Mouse (Mus musculus) testis, adult 2 months (tissue): Measurements from ENCODE around the gene Bcat1. TPM values are rescaled to one million over a fixed set of nuclear protein-coding genes. Genes with fewer than 3 reads are reported as not detected.
"Not testable (repeated sequence)": the region's sequence is repeated elsewhere in the genome, so short reads cannot be mapped to it uniquely, and the experiment has no call there.

Experiments
- H3K27ac ChIP-seq: fragments of 200-500 bp; 2 replicates; pipeline ENCODE4 v1.5.1; 2012; ENCODE audit warnings: low read depth, low read length; ENCODE audit not compliant: control insufficient read depth, insufficient read depth
- H3K27me3 ChIP-seq: fragments of 200-500 bp; 2 replicates; pipeline ENCODE4 v1.6.1; 2012; ENCODE audit warnings: mild to moderate bottlenecking, low read length, moderate library complexity; ENCODE audit not compliant: control insufficient read depth, insufficient read depth
- H3K36me3 ChIP-seq: fragments of 200-500 bp; 2 replicates; pipeline ENCODE4 v1.6.1; 2012; ENCODE audit warnings: mild to moderate bottlenecking, low read length; ENCODE audit not compliant: control insufficient read depth, insufficient read depth
- H3K4me1 ChIP-seq: fragments of 200-500 bp; 2 replicates; pipeline ENCODE4 v1.6.1; 2012; ENCODE audit warnings: low read length; ENCODE audit not compliant: control insufficient read depth, insufficient read depth
- H3K4me3 ChIP-seq: fragments of 200-500 bp; 2 replicates; pipeline ENCODE4 v1.5.1; 2012; ENCODE audit warnings: low read depth, mild to moderate bottlenecking, low read length, moderate library complexity, mixed read lengths; ENCODE audit not compliant: control insufficient read depth
- CTCF ChIP-seq: fragments of 200-500 bp; IDR thresholded peaks from 2 replicates; pipeline ENCODE4 v1.5.1; 2012; ENCODE audit warnings: low read depth, mild to moderate bottlenecking, inconsistent platforms, low read length, moderate library complexity; ENCODE audit not compliant: control insufficient read depth, insufficient read depth, insufficient replicate concordance
- POLR2A ChIP-seq: fragments of 200-500 bp; IDR thresholded peaks from 2 replicates; pipeline ENCODE4 v1.6.1; 2012; ENCODE audit warnings: low read depth, mild to moderate bottlenecking, inconsistent platforms, low read length, moderate library complexity; ENCODE audit not compliant: control insufficient read depth
- polyA plus RNA-seq: library from polyadenylated mRNA; depleted of rRNA; stranded (reverse); fragments of >200 nt; gene quantifications from 2 replicates; pipeline ENCODE4 v1.2.3, GENCODE M21; 2012

The Bcat1 gene
- polyA plus RNA-seq, 1 experiment = 0.21 TPM

- H3K4me1 ChIP-seq = no peaks in the 10 kb centered on the region
- no peaks in the 10 kb centered on the region for H3K27me3 ChIP-seq
- no peak for TF ChIP-seq CTCF
- no peak for TF ChIP-seq POLR2A
- no peak overlapping the region for H3K27ac ChIP-seq
- H3K36me3 ChIP-seq = no peaks in the 10 kb centered on the region
- H3K4me3 ChIP-seq = no peak overlapping the region
Observed at GRCm38 (mm10) chr6:145106163-145106842, 30.3 kb upstream of the Bcat1 start.

DNA sequence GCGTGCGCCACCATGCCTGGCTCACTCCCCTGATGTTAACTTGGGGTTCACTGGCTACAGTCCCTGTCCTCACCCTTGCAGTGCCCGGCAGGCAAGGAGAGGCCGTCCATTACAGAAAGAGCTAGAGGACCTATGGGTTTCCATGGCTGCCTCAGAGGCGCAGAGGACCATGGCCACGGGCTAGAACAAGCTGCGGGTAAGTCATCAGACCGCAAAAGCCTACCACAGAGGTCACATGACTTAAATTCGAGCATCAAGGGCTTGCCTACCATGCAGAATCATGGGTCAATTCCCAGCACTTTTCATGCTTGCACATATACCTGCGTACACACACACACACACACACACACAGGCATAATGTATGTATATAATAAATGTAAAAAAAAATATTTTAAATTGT is 29.5 kb upstream of the Bcat1 start:
- Histone ChIP-seq H3K27me3 (no peaks in the 10 kb centered on the region), H3K4me3 (no peak overlapping the region), H3K4me1 (no peaks in the 10 kb centered on the region), H3K27ac (no peak overlapping the region), H3K36me3 (no peaks in the 10 kb centered on the region)
- no peak for TF ChIP-seq POLR2A
- TF ChIP-seq CTCF = no peak

DNA sequence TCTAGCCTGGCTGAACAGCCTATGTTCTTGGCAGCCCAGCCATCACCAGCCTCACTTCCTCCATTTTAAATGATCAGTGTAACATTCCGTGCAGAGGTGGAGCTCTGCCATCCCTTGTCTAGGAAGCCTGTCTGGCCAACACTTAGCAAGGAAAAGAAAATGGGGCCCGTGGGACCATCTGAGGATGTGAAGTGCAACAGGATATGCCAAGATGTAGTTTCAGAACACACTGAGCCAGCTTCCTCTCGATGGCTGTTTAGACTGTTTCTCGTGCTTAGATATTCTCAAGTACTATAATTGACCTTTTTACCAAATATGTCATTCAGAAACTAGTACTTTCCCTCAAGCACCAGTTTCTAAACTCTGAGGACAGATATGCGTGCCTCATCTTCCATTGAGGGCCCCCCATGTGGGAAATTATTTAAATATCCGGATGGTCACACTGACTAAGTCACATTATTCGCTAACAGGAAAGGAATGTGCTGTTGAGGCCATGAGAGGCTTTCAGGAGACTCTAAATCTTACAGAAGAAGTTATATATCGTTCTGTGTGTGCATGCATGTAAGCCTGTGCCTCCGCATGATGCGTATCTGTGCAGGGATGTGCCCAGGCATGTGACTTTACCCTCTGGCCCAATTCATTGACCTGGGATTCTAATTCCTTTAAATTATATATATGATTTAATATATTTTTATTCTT is 28.4 kb upstream of the Bcat1 start:
- TF ChIP-seq CTCF = no peak
- no peak for TF ChIP-seq POLR2A
- H3K4me3 ChIP-seq = no peak overlapping the region
- no peaks in the 10 kb centered on the region for H3K36me3 ChIP-seq
- H3K4me1 ChIP-seq = no peaks in the 10 kb centered on the region
- H3K27me3 ChIP-seq = no peaks in the 10 kb centered on the region
- H3K27ac ChIP-seq = no peak overlapping the region

DNA sequence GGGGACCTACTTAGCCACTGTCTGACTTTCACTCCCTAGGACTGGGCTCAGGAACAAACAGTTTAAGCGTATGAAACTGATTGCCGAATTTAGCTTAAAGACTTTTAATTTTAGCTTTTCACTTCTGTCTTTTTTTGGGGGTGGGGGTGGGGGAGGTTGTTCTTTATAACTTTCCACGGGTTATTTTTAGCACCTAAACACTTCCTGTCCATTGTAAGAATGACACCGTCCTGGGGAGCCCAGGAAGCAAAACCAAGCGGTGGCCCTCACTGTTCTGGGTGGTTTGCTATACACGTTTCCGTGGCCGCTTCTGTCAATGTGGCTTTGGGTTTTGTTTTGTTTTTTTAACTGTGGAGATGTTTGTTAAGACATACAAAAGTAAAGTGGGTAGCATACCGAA is 24.9 kb upstream of the Bcat1 start:
- H3K36me3 ChIP-seq = no peaks in the 10 kb centered on the region
- H3K4me3 ChIP-seq = no peak overlapping the region
- TF ChIP-seq POLR2A (no peak), CTCF (no peak)
- no peak overlapping the region for H3K27ac ChIP-seq
- H3K4me1 ChIP-seq = no peaks in the 10 kb centered on the region
- no peaks in the 10 kb centered on the region for H3K27me3 ChIP-seq

GRCm38 (mm10) chr6:145094431-145094830 is 18.4 kb upstream of the Bcat1 start:
- TF ChIP-seq POLR2A (no peak), CTCF (no peak)
- Histone ChIP-seq H3K4me1 (no peaks in the 10 kb centered on the region), H3K27ac (no peak overlapping the region), H3K27me3 (no peaks in the 10 kb centered on the region), H3K36me3 (no peaks in the 10 kb centered on the region), H3K4me3 (no peak overlapping the region)

DNA sequence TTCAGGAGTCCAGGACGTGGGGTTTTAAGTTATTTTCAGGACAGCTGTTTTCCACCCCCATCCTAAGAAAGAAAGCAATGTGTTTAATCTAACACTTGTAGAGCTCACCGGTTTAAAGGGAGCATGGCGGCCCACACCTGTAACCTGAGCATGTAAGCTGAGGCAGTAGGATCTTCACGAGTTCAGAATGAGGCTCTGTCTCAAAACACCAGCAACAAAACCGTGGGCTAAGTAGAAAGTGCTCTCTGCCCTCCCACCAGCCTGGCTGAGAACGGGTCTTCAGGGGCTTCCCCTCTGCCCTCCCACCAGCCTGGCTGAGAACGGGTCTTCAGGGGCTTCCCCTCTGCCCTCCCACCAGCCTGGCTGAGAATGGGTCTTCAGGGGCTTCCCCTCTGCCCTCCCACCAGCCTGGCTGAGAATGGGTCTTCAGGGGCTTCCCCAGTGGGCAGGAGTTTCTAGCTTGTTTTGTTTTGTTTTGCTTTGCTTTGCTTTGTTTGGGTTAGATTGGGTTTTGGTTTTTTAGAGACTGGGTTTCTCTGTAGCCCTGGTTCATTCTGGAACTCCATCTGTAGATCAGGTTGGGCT is 17.1 kb upstream of the Bcat1 start:
- H3K27ac ChIP-seq, H3K36me3 ChIP-seq, H3K4me1 ChIP-seq, H3K27me3 ChIP-seq, H3K4me3 ChIP-seq: not testable (repeated sequence)

DNA sequence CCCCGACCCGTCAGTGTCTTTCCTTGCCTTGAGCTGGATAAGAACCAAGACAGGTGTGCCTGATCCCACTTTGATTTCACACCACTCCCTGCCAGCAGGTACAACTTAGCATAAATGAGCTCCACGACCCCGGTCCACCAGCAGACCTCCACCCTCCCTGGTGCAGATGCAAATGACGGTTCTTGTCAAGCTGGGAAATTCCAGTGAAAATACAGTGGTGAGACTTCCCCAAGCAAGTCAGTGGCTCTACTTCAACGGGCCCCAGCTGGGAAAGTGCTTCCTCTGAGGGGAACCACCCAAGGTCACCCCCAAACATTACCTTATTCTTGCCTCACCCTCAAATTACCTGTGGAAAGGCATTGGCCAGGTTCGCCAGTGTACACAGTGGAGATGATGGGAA is 16.0 kb upstream of the Bcat1 start:
- Histone ChIP-seq H3K4me1 (no peaks in the 10 kb centered on the region), H3K4me3 (no peak overlapping the region), H3K27me3 (no peaks in the 10 kb centered on the region), H3K27ac (no peak overlapping the region), H3K36me3 (no peaks in the 10 kb centered on the region)
- TF ChIP-seq CTCF (no peak), POLR2A (no peak)

GRCm38 (mm10) chr6:145090928-145091327 is 14.9 kb upstream of the Bcat1 start:
- Histone ChIP-seq H3K4me3 (no peak overlapping the region), H3K27me3 (no peaks in the 10 kb centered on the region), H3K27ac (no peak overlapping the region), H3K36me3 (no peaks in the 10 kb centered on the region), H3K4me1 (no peaks in the 10 kb centered on the region)
- TF ChIP-seq POLR2A (no peak), CTCF (no peak)
